Mouse (Mus musculus) CH12.LX (cell line): ENCODE measurements around the gene Zkscan1.

Experiments used
- CTCF ChIP-seq, 2 experiments: IDR thresholded peaks in 1 of 2; conservative IDR thresholded peaks in 1 of 2; 2 replicates each; pipeline ENCODE4 v1.5.1; 2011 to 2012; ENCODE audit warnings: low read depth in 2 of 2, low read length in 2 of 2, improper control_type of control experiment in 1 of 2, inconsistent platforms in 1 of 2, mild to moderate bottlenecking in 1 of 2, moderate library complexity in 1 of 2
- MAX ChIP-seq: IDR thresholded peaks from 2 replicates; pipeline ENCODE4 v1.6.1; 2011; ENCODE audit warnings: low read length, improper control_type of control experiment

DNA sequence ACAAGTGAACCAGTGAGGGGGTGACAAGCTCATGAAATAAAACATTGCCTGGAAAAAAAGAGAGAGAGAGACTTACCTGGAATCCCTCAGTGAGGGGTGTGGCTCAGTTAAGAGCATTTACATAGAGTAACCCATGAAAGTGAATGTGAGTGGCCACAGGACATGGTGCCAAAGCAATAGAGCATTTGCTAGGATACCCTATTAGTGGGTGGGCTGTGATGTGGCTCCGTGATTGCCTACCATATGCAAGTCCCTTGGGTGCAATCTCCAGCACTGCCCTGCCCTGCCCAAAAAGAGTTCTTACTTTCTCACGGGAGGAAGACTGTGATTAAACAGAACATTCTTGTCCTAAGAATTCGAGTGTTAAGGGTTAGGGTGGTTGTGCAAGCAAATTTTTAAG, 22.2 kb downstream of the Zkscan1 start:
- TF ChIP-seq MAX (no peak), CTCF (conservative IDR thresholded peaks at IDR 0.05 in 1 of 2, IDR thresholded peaks at IDR 0.05 in 1 of 2; ENCODE audit: low read depth in 2 of 2, low read length in 2 of 2) (no peak)
